Mouse (Mus musculus) mature B cell (primary cell): ENCODE data around the gene Snrpf.

Source experiments
- in situ Hi-C: fragments of 300-500 bp; cut with MboI; formaldehyde crosslinking; loops from 2 replicates; pipeline ENCODE4 v1.14.3; 2019

Snrpf gene

GRCm38 (mm10) chr10:93538287-93538686 is 51.2 kb downstream of the Snrpf start:
- in situ Hi-C loops, result no loop called here
